17 mouse cellular contexts compared by ENCODE assay signal in genomic region chr4:86625463-86625862, GRCm38 (mm10).
"Had no signal": no experiment of that assay in that cellular context is flagged by ENCODE, and none has a peak within 500 bp of the region (broad histone marks: within the 10 kb centered on the region; RNA-seq: fewer than 3 reads in every experiment).

No protein-coding gene starts in this region.

- H3K27ac ChIP-seq: kidney, embryonic 15.5 days; limb, embryonic 12.5 days; liver, embryonic 13.5 days; midbrain, embryonic 10.5 days; neural tube, embryonic 15.5 days; stomach, embryonic 15.5 days had no signal

- H3K27me3 ChIP-seq: intestine, embryonic 15.5 days; kidney, embryonic 15.5 days; limb, embryonic 12.5 days; liver, embryonic 13.5 days; neural tube, embryonic 15.5 days; stomach, embryonic 15.5 days had no signal

- H3K9ac ChIP-seq: intestine, embryonic 15.5 days; kidney, embryonic 15.5 days; limb, embryonic 12.5 days; liver, embryonic 13.5 days; liver, postnatal 0 days; neural tube, embryonic 15.5 days; stomach, embryonic 15.5 days had no signal

- H3K9me3 ChIP-seq: intestine, embryonic 15.5 days; kidney, embryonic 15.5 days; limb, embryonic 12.5 days; liver, embryonic 13.5 days; midbrain, embryonic 10.5 days; neural tube, embryonic 15.5 days; stomach, embryonic 15.5 days had no signal

- H3K4me1 ChIP-seq: intestine, embryonic 15.5 days; kidney, embryonic 15.5 days; limb, embryonic 12.5 days; liver, embryonic 13.5 days; midbrain, embryonic 10.5 days; neural tube, embryonic 15.5 days; stomach, embryonic 15.5 days had no signal

- H3K4me3 ChIP-seq: intestine, embryonic 15.5 days; kidney, embryonic 15.5 days; limb, embryonic 12.5 days; liver, embryonic 13.5 days; midbrain, embryonic 10.5 days; myocyte; neural tube, embryonic 15.5 days; stomach, embryonic 15.5 days had no signal

- H3K4me2 ChIP-seq: intestine, embryonic 15.5 days; kidney, embryonic 15.5 days; limb, embryonic 12.5 days; liver, embryonic 13.5 days; neural tube, embryonic 15.5 days; stomach, embryonic 15.5 days had no signal

- DNase-seq: kidney, adult 2 months; kidney, postnatal 14 days; layer of hippocampus, postnatal 36 days; liver; liver, embryonic 13.5 days; liver, postnatal 0 days; midbrain, embryonic 14.5 days; spleen, adult 18-20 months; thymus, adult 2 months; thymus, postnatal 25 days had no signal

- H3K36me3 ChIP-seq: intestine, embryonic 15.5 days; kidney, embryonic 15.5 days; limb, embryonic 12.5 days; liver, embryonic 13.5 days; midbrain, embryonic 10.5 days; neural tube, embryonic 15.5 days; stomach, embryonic 15.5 days had no signal
